Mouse (Mus musculus) gastrocnemius, postnatal 25 days (tissue): Measurements from ENCODE around the gene Otp. TPM values are rescaled to one million over a fixed set of nuclear protein-coding genes. Genes with fewer than 3 reads are reported as not detected.

Experiments used
- DNase-seq: peaks from one replicate; pipeline ENCODE4 v3.0.0; 2022
- total RNA-seq, 2 experiments: library from RNA; stranded (reverse); gene quantifications; 1 replicate in 1 of 2; 2 replicates in 1 of 2; pipeline ENCODE4 v1.2.3; 2021

Otp gene
- total RNA-seq, 2 experiments from 2014 or later = not detected

DNA sequence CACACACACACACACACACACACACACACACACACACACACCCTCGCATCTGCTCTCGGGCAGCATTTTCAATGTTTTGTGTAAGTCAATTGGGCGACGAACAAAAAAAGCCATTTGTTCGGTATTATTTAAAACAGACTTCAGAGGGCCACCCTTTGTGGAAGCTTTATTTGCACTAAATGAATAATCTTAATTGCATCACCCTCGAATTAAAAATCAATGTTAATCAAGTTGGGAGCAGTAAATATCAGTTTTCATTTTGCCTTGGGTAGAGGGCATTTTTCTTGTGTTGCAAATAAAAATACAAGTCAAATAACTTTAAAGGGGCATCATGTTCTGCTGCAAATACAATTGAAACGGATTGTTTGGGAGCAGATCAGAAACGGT lies 1.4 kb upstream of the Otp start:
- DNase-seq = no peak

DNA sequence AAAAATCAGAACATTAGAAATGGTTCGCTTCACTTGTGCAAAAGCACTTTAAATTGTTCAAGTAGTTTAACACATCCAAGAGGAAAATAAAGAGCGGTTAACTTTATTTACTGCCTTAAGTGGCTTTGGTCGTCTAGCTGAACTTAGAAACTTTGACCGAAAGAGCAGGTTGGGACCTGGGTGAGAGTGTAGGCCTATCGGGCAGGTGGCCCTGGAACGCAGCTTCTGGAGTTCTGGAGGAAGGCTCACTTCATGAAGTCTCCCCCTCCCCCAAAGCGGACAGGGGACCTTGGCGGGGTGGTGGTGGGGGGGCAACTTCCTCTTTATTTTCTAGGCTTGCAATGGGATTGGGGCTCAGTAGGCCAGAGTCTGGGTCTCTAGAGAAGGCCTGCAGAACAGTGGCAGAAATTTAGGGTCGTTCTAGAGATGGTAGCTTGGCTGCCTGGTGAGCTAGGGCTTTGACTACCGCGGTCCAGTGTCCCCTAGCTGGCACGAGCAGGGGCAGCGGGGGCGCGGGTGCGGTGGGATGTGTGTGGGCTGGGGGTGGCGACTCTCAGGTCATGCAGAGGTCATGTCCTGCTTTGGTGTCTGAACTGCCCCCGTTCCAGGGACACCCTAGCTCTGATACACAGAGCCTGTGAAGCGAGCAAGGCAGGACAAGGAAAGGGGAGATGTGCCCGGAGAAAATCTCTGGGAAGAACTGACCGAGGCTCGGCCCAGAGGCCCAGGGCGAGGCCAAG lies 576 bp upstream of the Otp start:
- DNase-seq = no peak

DNA sequence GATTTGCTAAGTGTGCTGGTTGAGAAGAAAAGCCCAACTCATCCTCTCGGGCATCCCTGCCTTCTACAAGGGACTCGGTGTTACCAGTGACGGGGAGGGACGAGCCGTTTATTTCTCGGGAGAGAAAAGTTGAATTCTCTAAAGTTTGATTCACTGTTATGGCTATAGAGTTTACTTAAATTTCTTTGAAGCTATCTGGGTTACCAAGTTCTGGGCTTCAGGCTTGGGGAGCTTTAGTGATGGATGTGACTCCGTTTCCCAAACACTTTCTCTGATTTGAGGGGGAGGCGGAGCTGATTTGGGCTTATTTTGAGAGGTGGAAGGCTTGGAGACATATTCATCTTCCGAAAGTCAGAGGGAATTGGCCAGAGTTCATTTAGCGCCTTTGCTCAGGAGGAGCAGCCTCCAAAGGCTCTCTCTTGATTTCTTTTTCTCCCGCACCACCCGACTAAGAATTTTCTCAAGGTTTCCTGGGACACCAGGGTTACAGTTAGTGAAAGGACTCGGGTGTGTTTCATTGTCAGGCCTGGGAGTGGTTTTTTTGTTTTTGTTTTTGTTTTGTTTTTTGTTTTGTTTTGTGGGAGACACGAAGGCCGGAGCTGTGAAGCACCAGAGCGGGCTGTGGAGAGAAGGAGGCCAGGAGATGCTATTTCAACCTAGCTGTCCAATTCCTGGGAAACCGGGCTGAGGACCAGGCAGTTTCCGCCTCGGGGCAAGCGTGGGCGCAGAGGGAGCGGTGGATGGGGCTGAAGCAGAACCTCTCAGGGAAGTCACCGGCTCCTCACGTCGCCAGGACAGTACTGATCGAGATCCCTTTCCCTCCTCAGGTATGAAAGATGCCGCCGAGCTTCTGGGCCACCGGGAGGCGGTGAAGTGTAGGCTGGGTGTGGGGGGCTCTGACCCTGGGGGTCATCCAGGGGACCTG lies 1.1 kb downstream of the Otp start:
- no peak for DNase-seq

DNA sequence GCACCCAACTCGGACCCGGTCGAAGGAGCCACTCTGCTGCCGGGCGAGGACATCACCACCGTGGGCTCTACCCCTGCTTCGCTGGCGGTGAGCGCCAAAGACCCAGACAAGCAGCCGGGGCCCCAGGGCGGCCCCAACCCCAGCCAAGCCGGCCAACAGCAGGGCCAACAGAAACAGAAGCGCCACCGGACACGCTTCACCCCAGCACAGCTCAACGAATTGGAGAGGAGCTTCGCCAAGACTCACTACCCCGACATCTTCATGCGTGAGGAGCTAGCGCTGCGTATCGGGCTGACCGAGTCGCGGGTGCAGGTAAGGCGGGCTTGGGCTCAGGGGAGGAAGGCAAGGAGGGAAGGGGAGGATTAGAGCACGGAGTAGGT lies 1.8 kb downstream of the Otp start:
- DNase-seq = no peak

DNA sequence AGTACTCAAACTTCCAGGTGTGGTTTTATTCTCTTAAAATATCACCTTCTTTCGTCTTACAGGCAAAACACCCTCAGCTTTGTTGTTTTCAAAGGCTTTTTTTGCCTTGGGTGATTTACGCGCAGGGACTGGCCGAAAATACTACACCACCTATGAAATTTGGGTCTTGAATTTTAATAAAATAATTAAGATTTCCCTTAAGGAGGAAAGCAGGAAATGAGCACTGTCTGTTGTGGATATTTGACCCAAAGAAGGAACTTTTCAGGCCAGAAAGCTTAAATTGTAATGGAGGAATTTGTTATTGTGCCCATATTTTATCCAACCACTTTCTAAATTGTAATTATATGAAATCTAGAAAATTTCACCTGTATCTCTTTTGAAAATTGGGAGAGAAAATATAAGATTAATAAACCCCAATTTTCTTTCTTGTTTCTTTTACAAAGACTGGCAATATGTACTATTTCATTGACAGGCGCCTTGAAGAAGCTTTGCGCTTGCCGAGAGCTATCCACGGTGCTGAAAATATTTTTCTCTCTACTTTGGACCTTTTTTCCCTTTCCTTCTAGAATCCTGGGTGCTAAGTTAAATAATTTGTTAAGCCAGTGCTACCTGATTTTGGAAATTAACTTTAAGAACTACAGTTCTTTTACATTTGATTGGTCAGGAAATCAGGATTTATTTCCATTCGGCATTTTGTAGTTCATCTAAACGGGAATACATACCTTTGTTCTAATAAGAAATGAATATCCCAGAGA lies 2.8 kb downstream of the Otp start:
- DNase-seq = no peak

DNA sequence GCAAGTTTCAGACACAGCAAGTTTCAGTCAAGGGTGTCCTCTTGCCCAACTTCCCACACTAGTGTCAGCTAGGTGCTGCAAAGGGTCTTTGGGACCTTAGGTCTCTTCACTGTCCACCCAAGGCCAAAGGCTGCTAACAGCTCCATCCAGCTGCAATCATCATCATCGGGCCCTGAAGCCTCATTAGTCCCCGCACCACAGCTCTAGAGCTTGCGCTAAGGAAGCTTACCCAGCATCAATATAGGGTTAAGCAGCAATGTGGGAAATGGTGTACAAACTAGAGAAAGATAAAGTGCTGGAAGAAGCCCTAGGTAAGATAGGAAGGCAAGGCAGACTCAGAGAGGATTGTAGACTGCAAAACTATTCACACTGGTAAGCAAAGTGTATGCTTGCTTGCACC lies 5.8 kb downstream of the Otp start:
- no peak for DNase-seq

DNA sequence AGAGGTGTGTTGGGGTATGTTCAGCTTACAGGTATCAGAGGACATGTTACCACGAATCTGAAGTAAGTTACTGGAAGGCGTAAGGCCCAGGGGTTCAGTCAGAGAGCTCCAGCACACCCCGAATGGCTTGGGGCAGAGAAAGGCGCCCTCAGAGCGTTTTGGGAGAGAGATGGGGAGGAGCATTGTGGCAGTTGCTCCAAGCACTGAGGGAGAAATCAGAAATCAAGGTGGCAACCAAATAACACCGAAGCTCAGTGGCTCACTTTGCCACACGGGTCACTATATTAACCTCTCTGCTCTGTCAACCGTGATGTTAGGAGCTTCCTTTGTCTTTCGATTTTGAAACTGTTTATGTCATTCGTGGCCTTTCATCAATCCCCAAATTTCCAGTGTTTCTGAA lies 6.8 kb downstream of the Otp start:
- no peak for DNase-seq

DNA sequence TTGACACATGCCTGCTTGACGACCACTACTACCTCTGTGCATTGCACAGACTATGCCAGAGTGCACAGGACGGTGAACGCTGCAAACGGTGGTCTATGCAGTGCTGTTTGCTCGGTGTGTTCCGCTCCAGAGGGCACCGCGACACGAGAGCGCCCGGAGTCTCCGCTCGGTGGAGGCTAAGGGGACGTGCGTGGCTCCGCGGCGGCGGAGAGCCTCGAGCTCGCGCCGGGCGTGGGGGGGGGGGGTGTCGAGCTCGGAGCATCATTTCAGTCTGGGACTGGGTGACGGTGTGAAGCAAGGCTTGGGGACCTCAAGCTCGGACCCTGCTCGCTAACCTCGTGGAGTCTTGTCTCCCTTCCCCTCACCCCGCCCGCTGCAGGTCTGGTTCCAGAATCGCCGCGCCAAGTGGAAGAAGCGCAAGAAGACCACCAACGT lies 7.3 kb downstream of the Otp start:
- no peak for DNase-seq

DNA sequence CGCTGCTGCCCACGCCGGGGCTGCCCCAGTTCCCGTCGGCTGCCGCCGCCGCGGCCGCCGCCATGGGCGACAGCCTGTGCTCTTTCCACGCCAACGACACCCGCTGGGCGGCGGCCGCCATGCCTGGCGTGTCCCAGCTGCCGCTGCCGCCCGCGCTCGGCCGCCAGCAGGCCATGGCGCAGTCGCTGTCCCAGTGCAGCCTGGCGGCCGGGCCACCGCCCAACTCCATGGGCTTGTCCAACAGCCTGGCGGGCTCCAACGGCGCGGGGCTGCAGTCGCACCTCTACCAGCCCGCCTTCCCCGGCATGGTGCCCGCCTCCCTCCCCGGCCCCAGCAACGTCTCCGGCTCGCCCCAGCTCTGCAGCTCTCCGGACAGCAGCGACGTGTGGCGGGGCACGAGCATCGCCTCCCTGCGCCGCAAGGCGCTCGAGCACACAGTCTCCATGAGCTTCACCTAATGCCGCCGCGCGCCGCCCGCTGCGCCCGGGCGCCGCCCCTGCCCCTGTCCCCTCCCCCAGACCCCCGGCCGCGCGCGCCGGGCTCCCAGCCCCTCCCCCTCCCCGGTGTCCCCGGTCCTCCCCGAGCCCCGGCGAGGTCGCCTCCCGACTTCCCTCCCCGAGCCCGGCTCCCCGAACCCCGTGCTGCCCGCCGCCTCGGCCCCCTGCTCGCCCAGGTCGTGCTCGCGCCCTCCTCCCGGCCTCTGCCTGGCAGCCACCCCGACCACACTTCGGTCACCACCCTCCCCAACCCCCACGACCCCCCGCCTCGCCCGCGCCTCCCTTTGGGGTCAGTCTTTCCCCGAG lies 8.0 kb downstream of the Otp start:
- no peak for DNase-seq

DNA sequence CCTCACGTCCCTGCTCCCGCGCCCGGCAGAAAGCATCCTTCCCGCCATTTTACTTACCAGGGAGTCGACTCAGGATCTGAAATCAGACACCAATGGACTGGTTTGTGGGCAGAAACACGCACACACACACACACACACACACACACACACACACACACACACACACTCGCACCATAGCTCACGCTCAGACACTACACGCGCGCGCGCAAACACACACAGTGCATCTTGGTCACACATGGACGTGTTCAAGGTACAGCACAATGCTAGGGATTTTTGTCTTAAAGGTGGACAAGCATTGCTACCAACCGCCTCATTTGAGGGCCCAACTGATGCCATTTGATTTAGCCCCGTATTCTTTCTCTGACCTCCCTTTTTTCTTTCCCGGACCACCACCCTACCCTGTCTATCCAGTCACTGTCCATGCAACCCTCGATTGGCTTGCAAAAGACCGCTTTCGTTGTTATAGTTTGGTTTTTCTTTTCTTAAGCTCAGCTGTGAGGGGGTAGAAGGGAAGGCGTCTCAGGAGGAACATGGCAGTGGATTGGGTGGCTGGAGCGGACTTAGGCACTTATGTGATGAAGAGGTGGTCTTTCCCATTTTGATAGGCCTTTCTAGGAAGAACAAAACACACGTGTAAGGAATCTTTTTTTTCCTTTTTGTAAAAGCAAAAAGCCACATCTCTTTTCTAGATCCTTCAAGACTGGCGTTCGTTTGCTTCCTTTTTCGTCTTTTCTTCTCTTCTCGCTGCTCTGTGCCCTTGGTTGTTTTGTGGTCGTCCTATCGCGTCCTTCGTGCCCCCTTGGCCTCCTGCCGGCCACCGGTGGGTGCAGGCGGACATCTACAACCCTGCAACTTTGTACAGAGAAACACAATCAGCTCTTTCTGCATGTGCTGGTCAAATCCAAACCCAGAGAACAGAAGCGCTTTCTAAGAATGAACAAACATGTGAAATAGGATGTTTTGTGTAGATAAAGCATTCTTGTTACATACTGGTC lies 8.9 kb downstream of the Otp start:
- no peak for DNase-seq

DNA sequence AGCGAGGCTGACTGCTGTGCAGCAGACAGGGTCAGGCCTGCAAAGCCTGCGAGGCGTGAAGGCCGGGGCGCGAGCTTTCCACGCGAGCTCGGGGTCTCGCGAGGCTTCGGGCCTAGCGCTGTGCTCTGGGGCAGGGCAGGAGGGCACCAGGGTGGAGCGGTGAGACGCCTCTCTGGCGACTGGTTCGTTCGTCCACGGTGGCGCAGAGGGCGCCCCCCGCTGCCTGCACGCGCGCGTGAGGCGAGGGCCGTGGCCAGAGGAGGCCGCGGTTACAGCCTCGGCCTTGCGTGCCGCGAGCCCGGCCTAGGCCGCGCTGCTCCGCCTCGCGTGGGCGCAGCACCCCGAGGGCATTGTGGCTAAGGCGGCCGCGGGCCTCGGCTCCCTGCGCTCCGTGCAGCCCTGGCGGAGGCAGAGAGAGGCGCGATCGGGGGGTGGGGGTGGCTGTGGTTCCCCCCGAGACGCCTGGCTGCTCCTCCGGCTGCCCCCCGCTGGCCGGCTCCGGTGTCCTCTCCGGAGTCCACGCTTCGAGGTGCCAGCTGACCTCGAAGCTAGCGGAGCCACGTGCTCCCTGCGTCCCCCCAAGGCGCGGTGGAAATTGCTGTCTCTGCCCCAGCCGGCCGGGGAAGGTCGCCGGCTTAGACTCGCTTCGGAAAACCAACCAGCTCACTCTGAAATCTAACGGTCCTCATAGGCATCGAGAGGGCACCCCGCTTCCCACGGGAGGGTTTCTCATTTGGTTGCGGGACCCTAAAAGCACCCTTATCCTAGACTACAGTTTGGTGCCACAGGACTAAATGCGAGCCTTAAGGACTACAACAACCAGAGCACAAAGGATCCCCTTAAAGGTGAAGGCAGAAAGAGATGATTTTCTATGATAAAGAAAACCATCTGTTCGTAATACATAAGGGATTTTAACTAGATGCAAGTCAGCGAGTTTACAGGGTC lies 10.2 kb downstream of the Otp start:
- no peak for DNase-seq

DNA sequence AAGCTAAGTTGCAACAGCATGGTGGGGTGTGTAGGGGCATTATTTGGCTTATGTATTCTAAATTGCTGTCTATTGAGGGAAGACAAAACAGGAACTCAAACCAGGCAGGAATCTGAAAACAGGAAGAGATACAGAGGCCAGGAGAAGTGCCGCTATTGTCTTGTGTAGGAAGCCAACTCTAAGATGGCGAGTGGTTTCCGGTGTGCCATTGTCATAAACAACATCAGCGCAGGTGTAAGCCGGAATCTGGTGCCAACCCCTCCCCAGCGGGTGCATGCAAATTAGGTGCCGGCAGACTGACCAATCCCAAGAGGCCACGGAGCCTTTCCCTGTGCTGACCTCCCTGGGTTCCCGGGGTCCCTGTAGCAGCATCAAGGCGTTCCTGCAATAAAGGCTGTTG lies 32.4 kb downstream of the Otp start:
- DNase-seq = no peak

DNA sequence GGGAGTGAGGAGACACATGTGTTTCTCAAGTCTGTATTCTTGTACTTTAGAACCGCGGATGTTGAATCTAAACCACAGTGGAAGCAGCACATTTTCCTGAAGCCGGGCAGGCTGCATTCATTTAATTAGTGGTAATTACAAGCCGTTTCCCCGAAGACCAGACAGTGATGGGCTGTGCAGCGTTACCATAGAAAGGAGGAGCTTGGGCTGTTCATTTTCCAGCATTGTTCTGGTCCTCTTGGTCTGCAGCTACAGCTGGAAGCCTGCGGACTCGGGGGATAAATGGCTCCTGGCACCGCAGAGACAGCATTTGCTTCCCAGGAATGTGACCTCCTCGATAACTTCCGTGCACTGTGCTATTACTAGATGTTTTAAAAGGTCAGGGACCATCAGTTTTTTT lies 37.6 kb downstream of the Otp start:
- no peak for DNase-seq

DNA sequence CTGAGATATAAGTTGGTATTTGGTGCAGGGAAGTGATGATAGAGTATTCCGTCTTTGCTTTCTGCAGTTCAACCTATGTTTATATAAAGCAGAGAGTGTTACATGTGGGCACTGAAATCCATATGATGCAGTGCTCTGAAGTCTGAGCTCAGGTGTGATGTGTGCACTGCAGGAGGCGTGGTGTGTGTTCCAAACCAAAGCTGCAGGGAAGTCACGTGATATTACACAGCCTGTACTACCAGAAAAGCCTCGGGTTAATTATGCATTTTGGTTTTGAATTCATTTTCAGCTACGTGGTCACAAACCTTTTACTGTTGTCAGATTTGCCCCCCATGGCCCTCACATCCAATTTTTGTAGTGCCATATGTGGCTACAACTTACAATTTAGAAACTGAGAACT lies 40.3 kb downstream of the Otp start:
- no peak for DNase-seq

DNA sequence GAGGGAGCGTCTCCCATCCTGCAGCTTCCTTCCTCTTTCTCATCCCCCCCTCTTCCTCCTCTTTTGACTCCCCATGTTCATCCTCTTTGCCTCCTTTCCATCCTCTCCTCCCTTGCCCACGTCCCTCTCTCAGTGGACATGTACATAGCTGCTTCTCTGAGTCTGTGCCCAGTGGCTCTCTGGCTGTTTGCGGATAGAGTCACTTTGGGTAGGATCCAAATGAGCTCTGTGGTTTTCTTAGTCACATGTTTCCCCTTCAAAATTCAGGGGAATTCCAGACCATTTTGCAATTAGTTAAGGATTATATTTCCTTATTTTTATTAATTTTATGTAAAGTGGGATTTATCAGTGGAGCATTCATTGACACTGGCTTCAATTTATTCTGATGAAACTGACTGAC lies 52.7 kb downstream of the Otp start:
- DNase-seq = no peak
